Mouse (Mus musculus): ENCODE measurements around the gene Noxred1.
"Not testable (repeated sequence)": the region's sequence is repeated elsewhere in the genome, so short reads cannot be mapped to it uniquely, and the experiment has no call there.

The Noxred1 gene

DNA sequence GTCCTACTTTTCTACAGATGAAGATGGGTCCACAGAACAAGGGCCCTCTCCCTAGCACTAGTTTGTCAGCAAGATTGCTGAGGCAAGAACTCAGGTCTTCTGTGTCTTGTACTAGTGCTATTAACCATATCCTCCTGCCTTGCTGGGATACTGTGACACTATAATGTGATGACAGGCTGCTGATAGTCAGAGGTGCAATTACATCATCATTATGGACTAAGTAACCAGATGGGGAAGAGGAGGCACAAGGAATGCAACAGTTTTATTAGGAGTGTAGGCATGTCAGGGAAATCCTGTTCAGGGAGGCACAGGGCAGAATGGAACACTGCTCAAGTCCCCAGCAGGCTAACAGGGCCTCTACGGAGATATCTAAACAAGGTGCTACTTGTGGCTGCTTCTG, at the start of gene Noxred1:
Gene Noxred1 (minus strand): TSS at position 101 of the 400 bp plus-strand sequence.
- DNase-seq (ENCODE audit: low spot score in 2 of 2): no peak

DNA sequence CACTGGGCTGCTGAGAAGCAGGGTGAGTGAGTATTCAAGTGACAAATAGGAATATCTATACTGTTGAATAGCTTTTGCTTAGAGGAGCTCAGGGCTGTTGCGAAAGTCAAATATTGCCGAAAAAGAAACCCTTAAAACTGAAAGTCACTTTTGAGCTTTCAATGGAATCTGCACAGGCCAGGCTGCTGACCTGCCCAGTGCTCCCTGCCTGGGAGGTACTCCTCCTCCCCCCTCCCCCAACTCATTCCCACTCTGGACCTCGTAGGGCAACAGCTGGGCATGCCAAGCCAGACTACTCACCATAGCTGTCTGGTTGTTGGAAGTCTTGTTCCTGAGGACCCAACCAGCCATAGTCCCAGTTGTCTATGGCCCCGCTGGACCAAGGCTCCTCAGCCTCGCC, 46.2 kb upstream of the Noxred1 start:
- no peak for DNase-seq (ENCODE audit: low spot score in 2 of 2)

GRCm38 (mm10) chr12:87284268-87284667, 45.7 kb upstream of the Noxred1 start:
- no peak for DNase-seq (ENCODE audit: low spot score in 2 of 2)

- DNase-seq (ENCODE audit: low spot score in 2 of 2): no peak
Observed at GRCm38 (mm10) chr12:87283706-87284105, 45.2 kb upstream of the Noxred1 start.

DNA sequence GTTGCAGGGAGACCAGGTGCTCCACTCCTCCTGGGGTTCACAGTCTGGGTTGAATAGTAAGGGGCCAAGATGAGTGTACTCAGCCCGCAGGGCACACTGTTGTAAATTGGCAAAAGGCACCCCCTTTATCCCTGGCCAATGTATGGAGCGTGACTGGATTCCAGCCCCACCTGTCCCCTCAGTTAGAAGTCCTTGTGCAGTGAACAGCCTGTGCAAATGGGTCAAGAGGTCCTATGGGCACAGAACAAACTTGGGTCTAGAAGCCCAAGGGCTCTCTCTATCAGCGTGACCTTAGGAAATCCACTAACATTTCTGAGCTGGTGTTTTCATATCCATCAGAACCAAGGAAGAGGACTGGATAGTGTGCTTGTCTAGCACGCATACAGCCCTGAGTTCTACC, 44.2 kb upstream of the Noxred1 start:
- no peak for DNase-seq (ENCODE audit: low spot score in 2 of 2)

DNA sequence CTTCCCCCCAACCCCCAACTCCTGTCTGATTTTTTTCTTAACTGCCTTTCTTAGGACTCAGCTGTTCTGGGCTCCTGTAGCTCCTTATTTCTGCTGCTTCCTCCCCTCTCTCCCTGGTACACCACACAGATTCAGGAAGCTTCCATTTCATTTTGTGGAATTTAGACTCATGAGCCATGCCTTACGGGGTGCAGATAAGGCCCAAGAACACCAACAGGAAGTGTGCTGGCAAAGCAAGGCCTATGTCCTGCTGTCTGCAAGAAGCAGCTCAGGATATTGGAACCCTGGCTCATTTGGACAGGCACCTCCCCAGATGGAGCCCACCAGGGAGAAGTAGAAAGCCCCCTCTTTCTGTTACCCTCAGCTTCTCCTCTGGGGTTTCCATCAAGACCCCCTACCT, 43.2 kb upstream of the Noxred1 start:
- DNase-seq (ENCODE audit: low spot score in 2 of 2): no peak

DNA sequence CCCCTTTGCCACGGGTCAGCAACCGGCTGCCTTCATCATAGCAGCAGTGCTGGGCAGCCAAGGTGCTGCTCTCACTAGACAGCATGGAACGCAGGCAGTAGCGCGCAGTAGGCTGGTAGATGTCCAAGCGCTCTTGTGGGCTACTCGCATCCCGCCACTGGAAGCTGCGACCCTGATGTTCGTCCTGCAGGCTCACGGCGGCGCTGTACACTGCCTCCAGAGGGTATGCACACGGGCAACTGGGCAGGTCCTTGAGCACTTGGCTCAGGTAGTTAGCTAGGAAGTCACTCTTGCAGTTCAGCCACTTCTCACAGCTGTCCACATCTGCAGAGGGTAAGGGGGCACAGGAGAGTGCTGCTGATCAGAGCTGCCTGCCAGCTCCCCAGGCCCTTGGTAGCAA, 41.3 kb upstream of the Noxred1 start:
- no peak for DNase-seq (ENCODE audit: low spot score in 2 of 2)

DNA sequence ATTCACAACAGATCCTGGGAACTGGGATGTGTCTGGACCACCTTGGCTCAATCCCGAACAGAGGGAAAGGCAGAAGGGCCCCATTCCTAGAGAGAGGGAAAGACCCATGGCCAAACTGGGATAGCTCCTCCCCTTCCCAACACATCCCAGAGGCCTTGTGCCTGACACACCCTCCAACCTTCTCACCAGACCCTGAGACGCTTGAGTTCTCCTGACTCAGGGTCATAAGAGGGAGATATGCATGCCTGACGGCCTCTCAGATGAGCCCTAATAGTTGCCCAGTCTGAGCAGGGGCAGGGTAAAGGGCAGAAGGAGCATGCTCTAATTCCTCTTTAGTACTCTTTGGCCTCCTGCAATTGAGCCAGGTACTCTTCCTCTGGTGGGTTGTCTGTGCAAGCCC, 40.8 kb upstream of the Noxred1 start:
- DNase-seq (ENCODE audit: low spot score in 2 of 2): no peak

DNA sequence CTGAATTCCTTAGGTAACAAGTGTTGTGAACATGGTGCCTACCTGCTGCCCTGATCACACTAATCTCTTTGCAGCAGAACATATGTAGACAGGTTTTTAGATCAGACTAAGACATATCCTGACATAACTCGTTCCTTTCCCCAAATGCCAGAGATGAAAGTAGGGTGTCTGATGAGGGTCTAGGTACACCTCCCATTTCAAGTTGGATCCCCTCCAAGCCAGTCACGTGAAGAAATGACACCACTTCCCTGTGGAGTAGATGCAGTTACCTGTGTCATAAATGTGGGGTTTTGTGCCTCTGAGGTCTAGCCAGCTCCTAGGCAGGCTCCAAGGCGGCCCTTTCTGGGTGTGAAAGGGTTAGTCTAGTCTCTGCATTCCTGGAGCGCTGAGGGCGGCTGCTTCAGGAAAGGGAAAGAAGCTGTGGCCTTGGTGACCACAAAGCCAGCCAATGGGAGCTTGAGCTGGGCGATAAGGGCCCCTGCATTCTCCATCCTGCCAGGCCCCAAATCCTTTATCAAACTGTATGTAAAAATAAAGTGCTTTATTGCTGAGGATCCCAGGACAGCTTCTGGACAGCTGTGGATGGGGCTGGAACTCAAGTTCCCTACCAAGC, 39.7 kb upstream of the Noxred1 start:
- no peak for DNase-seq (ENCODE audit: low spot score in 2 of 2)

GRCm38 (mm10) chr12:87277251-87277650, 38.7 kb upstream of the Noxred1 start:
- DNase-seq (ENCODE audit: low spot score in 2 of 2): not testable (repeated sequence)

DNA sequence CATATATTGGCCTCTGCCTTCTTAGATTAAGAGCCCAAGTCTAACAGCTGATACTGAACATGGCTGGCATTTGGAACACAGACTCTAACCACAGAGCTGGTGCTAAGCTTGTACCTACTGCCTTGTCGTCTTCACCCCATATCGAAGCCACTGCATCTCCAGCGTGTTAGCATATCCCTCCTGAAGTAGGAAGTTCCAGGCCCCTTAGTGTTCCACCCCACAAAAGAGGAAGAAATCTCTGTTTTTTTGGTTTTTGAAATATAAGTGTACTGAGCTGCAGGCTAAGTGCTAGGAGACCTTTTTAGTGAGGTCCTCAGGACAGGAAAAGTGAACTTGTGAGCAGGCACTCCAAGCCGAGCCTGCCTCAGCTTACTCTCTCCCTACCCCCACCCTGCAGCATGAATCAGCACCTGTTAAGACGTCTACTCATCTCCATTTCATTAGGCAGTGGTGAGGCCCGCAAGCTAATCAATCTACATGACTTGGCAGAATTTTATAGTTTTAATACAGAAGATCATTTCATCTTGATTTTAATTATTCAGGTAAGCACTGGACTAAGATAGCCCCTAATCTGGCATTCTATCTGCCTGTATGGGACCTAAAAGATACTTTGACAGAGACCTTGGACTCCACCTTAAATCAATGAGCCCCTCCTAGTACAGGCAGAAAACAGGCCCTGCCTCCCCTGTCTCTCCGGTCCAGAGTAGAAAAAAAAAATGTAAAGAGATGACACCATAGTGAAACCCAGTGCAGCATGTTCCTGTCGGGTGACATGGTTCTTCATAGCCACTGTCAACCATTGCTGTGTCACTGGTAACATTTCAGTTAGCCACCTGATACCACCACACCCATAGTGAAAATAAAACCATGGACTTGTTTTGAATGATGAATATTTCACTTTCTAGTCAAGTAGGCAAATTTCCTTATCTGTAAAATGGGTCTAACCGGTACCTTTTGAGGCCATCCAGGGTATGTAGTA, 36.6 kb upstream of the Noxred1 start:
- DNase-seq (ENCODE audit: low spot score in 2 of 2): no peak

DNA sequence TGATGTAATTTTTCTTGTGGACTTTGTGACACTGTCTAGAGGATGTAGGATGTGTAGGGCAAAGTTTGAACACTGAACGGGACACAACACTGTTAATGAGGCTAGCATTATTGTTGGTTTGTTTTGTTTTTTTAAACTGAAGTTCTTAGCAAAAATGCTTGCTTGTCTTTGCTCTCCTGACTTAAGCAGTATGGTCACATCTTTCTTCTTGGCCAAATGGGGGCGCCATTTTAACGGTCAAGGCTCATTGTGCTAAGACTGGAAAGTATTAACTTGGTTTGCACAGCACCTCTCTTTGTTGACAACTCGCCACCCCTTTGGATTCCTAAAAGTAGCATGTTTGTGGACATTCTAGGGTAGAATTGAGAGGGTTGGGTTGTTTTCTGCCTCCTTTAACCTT, 29.1 kb upstream of the Noxred1 start:
- DNase-seq (ENCODE audit: low spot score in 2 of 2): peak in 1 of 2 experiments; percentile 13

- DNase-seq (ENCODE audit: low spot score in 2 of 2): no peak
Observed at GRCm38 (mm10) chr12:87266827-87267603, 28.5 kb upstream of the Noxred1 start.

DNA sequence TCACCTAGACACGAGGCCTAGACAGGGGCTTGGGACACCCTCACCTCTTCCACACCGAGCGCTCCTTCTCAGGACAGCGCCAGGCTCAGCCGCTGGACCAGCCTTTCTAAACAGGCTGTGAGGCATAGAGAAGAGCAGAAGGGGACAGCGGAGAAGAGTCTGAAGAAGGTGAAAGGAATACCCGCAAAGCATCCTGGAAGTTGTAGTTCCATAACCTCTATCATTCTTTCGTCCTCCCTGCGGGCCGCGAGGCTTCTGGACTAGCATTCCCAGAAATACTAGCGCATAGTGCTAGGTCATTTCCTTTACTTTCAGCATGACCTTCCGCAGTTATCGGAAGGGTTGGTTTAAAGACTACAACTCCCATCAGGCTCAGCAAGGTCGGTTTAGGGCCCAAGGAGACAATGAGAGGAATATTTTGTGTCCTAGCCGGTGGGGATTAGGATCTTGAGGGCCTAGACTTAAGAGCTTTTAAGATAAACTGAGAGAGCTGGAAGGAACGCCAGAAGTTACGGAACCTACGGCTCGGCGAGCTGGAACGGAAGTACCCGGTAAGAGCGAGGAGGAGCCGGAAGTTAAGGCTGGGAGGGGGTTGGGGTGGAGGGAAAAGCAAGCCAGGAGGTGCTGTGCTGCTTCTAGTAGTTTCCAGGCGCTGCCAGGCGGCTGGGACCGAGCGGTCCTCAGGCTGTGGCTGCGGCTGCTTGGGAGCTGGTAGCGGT, 27.7 kb upstream of the Noxred1 start, which contains the start of the genes Vipas39 and Ahsa1:
Gene Vipas39 (minus strand): TSS at position 149 of the 719 bp plus-strand sequence.
Gene Ahsa1 (plus strand): TSS at position 372 of the 719 bp plus-strand sequence.
- peak; percentile 90 to 96 for DNase-seq (ENCODE audit: low spot score in 2 of 2)

DNA sequence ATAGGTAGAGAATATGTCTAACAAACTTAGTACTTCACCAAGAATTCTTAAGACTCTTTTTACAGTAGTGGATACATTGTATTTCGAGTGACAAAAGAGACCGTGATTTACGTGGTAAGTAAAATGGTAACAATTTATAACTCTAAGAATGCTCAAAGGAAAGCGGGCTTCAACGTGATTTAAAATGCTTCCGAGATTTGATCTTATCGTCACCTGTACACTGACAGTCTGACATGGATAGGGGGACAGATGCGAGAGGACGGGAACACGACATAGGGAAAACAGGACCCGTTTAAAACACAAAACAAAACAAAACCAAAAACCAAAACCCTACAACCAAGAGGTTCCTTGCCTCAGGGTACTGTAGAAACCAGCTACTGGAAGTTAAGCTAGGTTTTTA, 26.9 kb upstream of the Noxred1 start:
- DNase-seq (ENCODE audit: low spot score in 2 of 2): no peak

- DNase-seq (ENCODE audit: low spot score in 2 of 2): no peak
Observed at GRCm38 (mm10) chr12:87260562-87260961, 22.0 kb upstream of the Noxred1 start.

- DNase-seq (ENCODE audit: low spot score in 2 of 2): no peak
Observed at GRCm38 (mm10) chr12:87256629-87257028, 18.1 kb upstream of the Noxred1 start.

DNA sequence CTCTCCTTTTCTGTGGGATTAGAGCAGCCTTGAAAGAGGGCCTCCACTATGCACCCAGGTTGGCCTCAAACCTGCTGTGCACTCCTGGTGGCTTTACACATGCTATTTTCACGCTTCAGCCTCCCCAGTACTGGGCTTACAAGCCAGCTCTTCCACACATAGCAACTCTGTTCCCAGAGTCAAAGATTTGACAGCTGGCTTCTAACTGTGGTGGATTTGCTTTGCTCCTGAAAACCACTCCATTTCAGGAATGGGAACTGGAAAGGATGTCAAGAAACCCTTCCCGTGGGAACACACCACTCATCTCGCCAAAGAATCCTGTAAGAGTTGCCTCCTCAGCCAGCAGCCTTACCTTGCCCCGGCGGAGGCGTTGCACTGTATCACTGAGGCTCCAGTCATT, 15.3 kb upstream of the Noxred1 start:
- peak; percentile 16 to 33 for DNase-seq (ENCODE audit: low spot score in 2 of 2)

DNA sequence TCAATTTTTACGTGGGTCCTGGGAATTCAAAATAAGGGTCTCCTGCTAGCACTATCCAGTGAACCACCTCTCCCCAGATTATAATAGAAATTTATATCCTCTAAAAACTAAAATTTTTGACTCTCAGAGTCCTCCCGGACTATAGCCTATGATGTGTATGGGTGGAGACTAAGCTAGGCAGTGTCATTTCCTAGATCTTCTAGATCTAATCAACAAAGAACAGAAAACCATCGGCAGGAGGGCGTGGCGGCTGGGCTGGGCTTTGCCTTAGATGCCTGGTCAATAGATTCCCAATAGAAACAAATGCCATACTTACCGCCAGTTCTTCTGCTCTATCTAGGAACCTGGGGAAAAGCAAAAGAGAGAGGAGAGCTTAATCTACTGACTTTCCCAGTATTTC, 11.6 kb upstream of the Noxred1 start:
- no peak for DNase-seq (ENCODE audit: low spot score in 2 of 2)

DNA sequence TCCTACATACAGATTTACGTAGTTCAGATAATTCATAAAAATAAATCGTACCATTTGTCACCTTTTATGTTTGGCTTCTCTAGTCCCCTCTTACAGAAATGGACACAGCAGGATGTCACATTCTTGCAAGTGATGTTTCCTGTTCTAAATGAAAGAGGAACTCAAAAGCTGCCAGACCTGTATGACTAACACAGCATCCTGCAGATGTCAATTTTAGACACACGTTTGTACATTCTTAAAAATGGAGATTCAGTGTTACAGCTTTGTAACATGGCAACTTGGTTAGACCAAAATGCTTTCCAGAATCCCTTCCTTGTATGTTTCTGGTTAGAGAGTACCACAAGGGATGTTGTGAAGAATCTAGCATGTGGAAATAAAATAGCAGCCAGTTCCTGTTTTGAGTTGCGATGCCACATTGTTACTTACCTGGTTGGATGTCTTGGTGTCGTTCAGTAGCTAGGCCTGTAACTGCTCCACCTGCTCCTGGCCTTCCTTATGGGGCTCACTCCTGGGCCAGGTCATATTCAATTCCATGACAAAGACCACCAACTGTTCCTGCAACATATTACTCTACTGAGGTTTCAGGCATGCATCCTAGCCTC, 1.5 kb downstream of the Noxred1 start:
- no peak for DNase-seq (ENCODE audit: low spot score in 2 of 2)

DNA sequence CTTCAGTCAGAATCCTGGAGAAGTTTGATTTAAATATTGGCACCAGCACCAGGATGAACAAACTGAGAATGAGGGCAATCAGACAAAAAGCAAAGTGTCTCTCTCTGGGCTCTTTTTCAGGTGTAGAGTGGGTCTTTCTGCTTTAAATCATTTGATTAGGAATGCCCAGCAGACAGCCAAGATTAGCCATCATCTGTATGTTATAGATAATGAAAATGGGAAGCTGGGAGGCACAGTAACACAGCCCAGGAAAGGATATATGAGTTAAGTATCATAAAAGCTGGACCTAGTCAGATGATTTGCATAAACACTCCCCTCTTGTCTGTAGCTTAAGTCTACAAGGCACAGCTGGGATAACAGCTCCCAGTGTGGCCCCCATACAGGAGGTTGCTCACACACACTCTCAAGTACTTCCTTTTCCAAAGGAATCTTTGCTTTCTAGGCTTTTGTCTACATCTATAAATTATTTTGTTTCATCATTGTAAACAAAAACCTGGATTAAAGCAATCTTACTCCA, 8.1 kb downstream of the Noxred1 start:
- DNase-seq (ENCODE audit: low spot score in 2 of 2): no peak

All from frontal cortex, postnatal 36 days (tissue).